28 mouse cellular contexts compared by ENCODE assay signal in genomic region chr17:42914726-42915125, GRCm38 (mm10). TPM values are rescaled to one million over a fixed set of nuclear protein-coding genes. Genes with fewer than 3 reads are reported as not detected.
DNase-seq lines count a peak whose midpoint lies in the region; ATAC-seq and TF ChIP-seq lines count a peak whose summit lies in the region.
"Had no signal": no experiment of that assay in that cellular context is flagged by ENCODE, and none has a peak within 500 bp of the region (broad histone marks: within the 10 kb centered on the region; RNA-seq: fewer than 3 reads in every experiment).

No protein-coding gene starts in this region.

- no peak overlapping the region for H3K4me3 ChIP-seq in liver, embryonic 14.5 days (ENCODE audit: insufficient read depth in 1 of 2, low read depth in 2 of 2, low read length in 2 of 2)
- H3K4me3 ChIP-seq in liver, embryonic 12.5 days: no peak overlapping the region
- H3K4me3 ChIP-seq: gastrocnemius, adult 2 months; heart, embryonic 10.5 days; limb, embryonic 15.5 days; lung, embryonic 15.5 days had no signal

- TF ChIP-seq EP300 in liver, embryonic 14.5 days (IDR thresholded peaks at IDR 0.05; ENCODE audit: low read depth): no peak

- no peaks in the 10 kb centered on the region for H3K9me3 ChIP-seq in liver, embryonic 14.5 days (ENCODE audit: control insufficient read depth, low read length)
- no peaks in the 10 kb centered on the region for H3K9me3 ChIP-seq in liver, embryonic 12.5 days (replicated peaks)
- H3K9me3 ChIP-seq: heart, embryonic 10.5 days; limb, embryonic 15.5 days; lung, embryonic 15.5 days had no signal

- no peak overlapping the region for H3K9ac ChIP-seq in liver, embryonic 14.5 days (replicated peaks)
- H3K9ac ChIP-seq in liver, embryonic 12.5 days: no peak overlapping the region
- H3K9ac ChIP-seq: hindbrain, embryonic 14.5 days; limb, embryonic 15.5 days; lung, embryonic 15.5 days had no signal

- H3K36me3 ChIP-seq in liver, embryonic 14.5 days (replicated peaks; ENCODE audit: control insufficient read depth, insufficient read depth, low read depth): no peaks in the 10 kb centered on the region
- no peaks in the 10 kb centered on the region for H3K36me3 ChIP-seq in liver, embryonic 12.5 days
- H3K36me3 ChIP-seq: heart, embryonic 10.5 days; limb, embryonic 15.5 days; lung, embryonic 15.5 days had no signal

- no peak overlapping the region for H3K27ac ChIP-seq in liver, embryonic 14.5 days
- no peak overlapping the region for H3K27ac ChIP-seq in liver, embryonic 12.5 days
- H3K27ac ChIP-seq: gastrocnemius, adult 2 months; heart, embryonic 10.5 days; hindbrain, embryonic 14.5 days; limb, embryonic 15.5 days; lung, embryonic 15.5 days had no signal

- no peak overlapping the region for H3K4me2 ChIP-seq in liver, embryonic 14.5 days (ENCODE audit: low read depth)
- no peak overlapping the region for H3K4me2 ChIP-seq in liver, embryonic 12.5 days
- H3K4me2 ChIP-seq: hindbrain, embryonic 14.5 days; limb, embryonic 15.5 days; lung, embryonic 15.5 days; midbrain, embryonic 11.5 days had no signal

- no peak for DNase-seq in liver, embryonic 14.5 days (ENCODE audit: low read depth in 3 of 3, low spot score in 3 of 3)
- peak; percentile 38 for DNase-seq in ES-CJ7 (ENCODE audit: low read depth, low spot score)
- no peak for DNase-seq in layer of hippocampus, adult 9-10 months (ENCODE audit: low spot score)
- DNase-seq in kidney, postnatal 14 days: no peak
- DNase-seq: adrenal gland, adult 8-10 months; cerebellum, adult 2 months; cerebellum, postnatal 36 days; embryo, embryonic 11 days; gastrocnemius, adult 2 months; heart, postnatal 4 days; kidney, adult 9 months; kidney, postnatal 36 days; left cerebral cortex, postnatal 4 days; lung, postnatal 36 days; right cerebral cortex, postnatal 25 days; spleen, adult 18-20 months; thymus, postnatal 14 days had no signal

- no peak for ATAC-seq in liver, embryonic 14.5 days (ENCODE audit: insufficient read depth)
- no peak for ATAC-seq in liver, embryonic 12.5 days
- ATAC-seq in megakaryocyte-erythroid progenitor cell, adult 5-6 weeks (replicated peaks; ENCODE audit: low FRiP score, low TSS enrichment, poor library complexity, severe bottlenecking): 0 out of 2 replicates have a peak, but pooled peaks have one; percentile 26
- no peak for ATAC-seq in cerebellum, adult (ENCODE audit: insufficient number of reproducible peaks, low FRiP score, low TSS enrichment)
- ATAC-seq: activated CD4-positive, CD25-positive, alpha-beta regulatory T cell, adult 4 months; forebrain, embryonic 14.5 days; inflammation-experienced regulatory T-cells, adult 6 months had no signal

- no peaks in the 10 kb centered on the region for H3K27me3 ChIP-seq in liver, embryonic 14.5 days (ENCODE audit: control insufficient read depth, insufficient read depth, low read length)
- no peaks in the 10 kb centered on the region for H3K27me3 ChIP-seq in liver, embryonic 12.5 days (replicated peaks)
- H3K27me3 ChIP-seq: limb, embryonic 15.5 days; lung, embryonic 15.5 days had no signal

- 72% methylated on average over 7 of the region's 7 CpGs for WGBS in liver, embryonic 14.5 days (ENCODE audit: insufficient replicate concordance)
- WGBS in liver, embryonic 12.5 days (ENCODE audit: insufficient replicate concordance): 69% methylated on average over 7 of the region's 7 CpGs

- TF ChIP-seq CTCF in liver, embryonic 14.5 days (IDR thresholded peaks at IDR 0.05; ENCODE audit: low read depth): peak; percentile 29; the same call in 1 of the 2 replicates

- H3K4me1 ChIP-seq in liver, embryonic 14.5 days (replicated peaks; ENCODE audit: control insufficient read depth in 2 of 2, insufficient read depth in 2 of 2, low read length in 1 of 2): peaks cover 0 to 9% of the 10 kb centered on the region in 2 experiments; a peak in 2 of 4 replicates
- H3K4me1 ChIP-seq in liver, embryonic 12.5 days: no peaks in the 10 kb centered on the region
- H3K4me1 ChIP-seq: heart, embryonic 10.5 days; limb, embryonic 15.5 days had no signal

RNA-seq across cellular contexts. Expression of gene Cd2ap, which starts 38.3 kb away (rescaled TPM):
- polyA plus RNA-seq in liver, embryonic 14.5 days (2012; rRNA removed): 4.9 and 8.6 TPM in 2 replicates
- polyA plus RNA-seq in liver, embryonic 14.5 days (2014; fragmentation: Nextera tagmentation; extraction: Ambion mirVana): 8.3 and 10.2 TPM in 2 replicates
- 17.3 and 17.9 TPM in 2 replicates for polyA plus RNA-seq in liver, embryonic 12.5 days (2016; fragmentation: Nextera tagmentation; extraction: Ambion mirVana)
- 15.0 and 15.9 TPM in 2 replicates for total RNA-seq in megakaryocyte-erythroid progenitor cell, adult 5-6 weeks (2014; fragmentation: Nextera tagmentation)
- total RNA-seq in megakaryocyte-erythroid progenitor cell, adult 5-6 weeks (2017): 12.3 and 12.8 TPM in 2 replicates
